Mouse (Mus musculus) kidney, postnatal 25 days (tissue): ENCODE measurements around the gene Agap2.
"Not testable (repeated sequence)": the region's sequence is repeated elsewhere in the genome, so short reads cannot be mapped to it uniquely, and the experiment has no call there.

ENCODE experiments used
- DNase-seq, 2 experiments: peaks; one replicate each; pipeline ENCODE4 v3.0.0; 2021; ENCODE audit warnings: mixed read lengths in 2 of 2

The Agap2 gene

GRCm38 (mm10) chr10:127059968-127060916, 14.8 kb upstream of the Agap2 start, which contains the start of gene March9:
Gene March9, minus strand, starts transcription at chr10:127060184.
- peak; percentile 85 to 95 for DNase-seq

DNA sequence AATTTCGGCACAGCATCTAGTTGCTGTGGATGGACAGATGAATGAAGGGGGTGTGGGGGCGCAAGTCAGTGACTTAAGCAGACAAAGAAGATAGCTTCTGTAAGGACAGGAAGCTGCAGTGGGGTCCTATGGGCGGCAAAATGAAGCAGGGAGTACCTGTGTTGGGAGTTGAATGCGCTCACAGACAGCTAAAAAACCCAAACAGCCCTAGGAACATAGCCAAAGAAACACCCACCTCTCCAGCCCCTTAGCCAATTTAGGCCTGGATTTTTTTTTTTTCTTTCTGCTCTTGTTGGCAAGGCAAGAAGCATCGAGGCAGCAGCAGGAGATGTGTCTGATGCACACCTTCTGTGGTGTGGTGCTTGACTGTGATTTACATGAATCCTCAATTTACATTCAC, 14.0 kb upstream of the Agap2 start:
- peak in 1 of 2 experiments; percentile 30 for DNase-seq

DNA sequence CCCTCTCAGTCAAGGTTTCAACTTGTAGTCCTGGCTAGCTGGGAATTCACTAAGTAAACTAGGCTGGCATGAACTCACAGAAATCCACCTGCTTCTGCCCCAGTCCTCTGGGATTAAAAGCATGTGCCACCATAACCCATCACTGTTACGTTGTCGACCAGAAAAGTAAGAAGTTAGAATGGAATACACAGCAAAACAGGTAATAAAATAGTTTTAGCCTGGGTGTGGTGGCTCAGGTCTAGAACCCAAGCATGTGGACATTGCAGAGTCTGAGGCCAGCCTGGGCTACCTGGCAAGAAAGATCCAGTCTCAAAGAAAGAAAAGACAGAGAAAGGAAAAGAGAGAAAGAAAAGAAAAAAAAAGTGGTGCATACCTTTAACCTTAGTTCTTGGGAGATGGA, 13.6 kb upstream of the Agap2 start:
- no peak for DNase-seq

DNA sequence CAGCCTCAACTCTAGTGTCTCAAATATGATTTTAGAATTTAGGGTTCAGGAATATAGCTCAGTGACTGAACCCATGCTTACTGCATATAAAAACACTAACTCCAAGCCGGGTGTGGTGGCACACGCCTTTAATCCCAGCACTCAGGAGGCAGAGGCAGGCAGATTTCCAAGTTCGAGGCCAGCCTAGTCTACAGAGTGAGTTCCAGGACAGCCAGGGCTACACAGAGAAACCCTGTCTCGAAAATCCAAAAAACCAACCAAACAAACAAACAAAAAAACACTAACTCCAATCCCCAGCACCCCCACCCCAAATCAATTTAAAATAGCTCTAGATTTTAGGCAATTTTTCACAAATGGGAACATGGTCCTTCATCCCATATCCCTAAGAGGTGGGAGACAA, 13.0 kb upstream of the Agap2 start:
- not testable (repeated sequence) for DNase-seq

DNA sequence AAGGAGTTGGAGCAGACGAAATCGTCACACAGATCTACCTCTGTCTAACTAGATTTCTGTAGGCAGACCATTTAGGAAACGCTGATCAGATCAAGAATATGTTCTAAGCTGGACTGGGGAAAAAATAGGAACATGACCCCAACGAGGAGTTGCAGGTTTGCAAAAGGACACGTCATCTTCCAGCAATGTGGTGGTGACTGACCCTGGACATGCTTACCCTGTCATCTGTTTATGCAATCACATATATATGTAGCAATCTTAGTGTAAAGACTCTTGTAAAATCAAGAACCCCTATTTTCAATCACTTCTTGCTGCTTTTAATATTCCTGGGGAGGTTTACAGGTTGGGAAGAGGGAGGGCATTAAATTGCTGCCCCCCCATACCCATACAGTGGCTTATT, 12.6 kb upstream of the Agap2 start:
- no peak for DNase-seq

DNA sequence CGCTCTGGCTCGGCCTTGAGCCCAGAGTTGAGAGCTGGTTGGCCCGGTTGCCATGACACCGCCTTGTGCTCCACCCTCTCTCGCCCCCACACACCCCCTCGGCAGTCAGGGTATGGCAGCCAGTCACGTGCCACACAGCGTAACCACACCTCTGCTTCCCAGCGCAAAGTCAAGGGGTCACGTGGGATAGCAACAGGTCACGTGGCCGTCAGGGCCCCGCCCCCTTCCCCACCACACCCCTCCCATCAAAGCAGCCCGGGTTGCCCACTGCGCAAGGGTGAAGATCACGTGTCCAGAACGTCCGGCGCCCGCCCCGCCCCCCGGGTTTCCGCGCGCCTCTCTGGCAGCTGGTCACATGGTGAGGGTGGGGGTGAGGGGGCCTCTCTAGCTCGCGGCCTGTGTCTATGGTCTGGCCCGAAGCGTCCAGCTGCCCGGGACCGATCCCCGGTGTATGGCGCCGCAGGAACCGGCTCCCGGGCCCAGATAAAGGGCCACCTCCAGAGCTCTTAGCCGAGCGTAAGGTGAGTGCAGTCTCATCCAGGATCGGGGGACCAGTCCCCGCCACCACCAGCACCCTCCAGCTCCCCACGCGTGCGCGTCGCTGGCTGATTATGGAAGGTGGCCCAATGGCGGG, 11.7 kb upstream of the Agap2 start, which contains the start of gene Cdk4:
Gene Cdk4 (plus strand): TSS at position 296 of the 634 bp plus-strand sequence.
- peak; percentile 98 to 99 for DNase-seq

GRCm38 (mm10) chr10:127063913-127064870, 10.9 kb upstream of the Agap2 start:
- DNase-seq: peak in 1 of 2 experiments; percentile 50

DNA sequence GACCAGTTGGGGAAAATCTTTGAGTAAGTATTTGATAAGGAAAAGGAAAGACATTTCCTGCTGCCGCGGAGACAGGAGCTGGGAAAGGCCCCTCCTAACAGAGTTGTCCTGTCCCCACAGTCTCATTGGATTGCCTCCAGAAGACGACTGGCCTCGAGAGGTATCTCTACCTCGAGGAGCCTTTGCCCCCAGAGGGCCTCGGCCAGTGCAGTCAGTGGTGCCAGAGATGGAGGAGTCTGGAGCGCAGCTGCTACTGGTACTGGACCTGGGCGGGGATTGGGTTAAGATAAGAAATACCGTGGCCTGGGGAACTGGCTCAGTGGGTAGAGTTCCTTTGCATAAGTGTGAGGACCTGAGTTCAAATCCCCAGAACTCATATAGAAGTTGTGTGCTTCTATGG, 9.1 kb upstream of the Agap2 start:
- peak in 1 of 2 experiments; percentile 73 for DNase-seq

- no peak for DNase-seq
These were observed 8.5 kb upstream of the Agap2 start for GRCm38 (mm10) chr10:127066519-127067018.

DNA sequence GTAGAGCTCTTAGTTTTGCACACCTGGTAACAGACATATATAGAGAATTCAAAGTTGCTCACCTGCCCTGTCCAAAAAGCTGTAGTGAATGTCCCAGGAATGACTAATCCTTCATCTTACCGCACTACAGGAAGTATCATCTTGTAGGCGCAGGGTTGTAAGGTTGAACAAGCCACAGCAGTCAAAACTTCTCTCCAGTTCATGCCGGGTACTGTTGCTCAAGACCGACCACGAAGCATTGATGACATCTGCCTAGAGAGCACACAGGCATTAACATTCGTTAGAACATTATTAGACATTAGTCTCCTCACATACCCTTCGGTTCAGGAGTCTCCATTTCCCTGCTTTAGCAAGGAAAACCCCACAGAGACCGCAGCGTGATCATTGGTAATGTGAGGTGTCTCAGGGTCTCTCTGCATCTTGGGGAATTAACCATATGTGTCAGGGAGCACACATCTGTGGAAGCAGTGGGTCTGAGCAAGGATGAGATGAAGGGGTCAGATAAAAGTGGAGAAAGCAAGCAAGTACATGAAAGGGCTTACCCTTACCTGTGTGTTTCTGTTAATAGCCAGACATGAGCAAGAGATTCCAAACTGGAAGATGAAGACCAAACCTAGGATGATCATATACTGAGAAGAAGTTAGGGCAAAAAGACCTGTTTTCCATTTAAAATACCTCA, 6.6 kb upstream of the Agap2 start:
- DNase-seq: no peak

GRCm38 (mm10) chr10:127069281-127070189, 5.5 kb upstream of the Agap2 start:
- DNase-seq: no peak

- DNase-seq: peak; percentile 96 to 97
These were observed 4.6 kb upstream of the Agap2 start, which contains the start of gene Tspan31 for GRCm38 (mm10) chr10:127070190-127071121. Gene Tspan31, minus strand, starts transcription at chr10:127070264.

DNA sequence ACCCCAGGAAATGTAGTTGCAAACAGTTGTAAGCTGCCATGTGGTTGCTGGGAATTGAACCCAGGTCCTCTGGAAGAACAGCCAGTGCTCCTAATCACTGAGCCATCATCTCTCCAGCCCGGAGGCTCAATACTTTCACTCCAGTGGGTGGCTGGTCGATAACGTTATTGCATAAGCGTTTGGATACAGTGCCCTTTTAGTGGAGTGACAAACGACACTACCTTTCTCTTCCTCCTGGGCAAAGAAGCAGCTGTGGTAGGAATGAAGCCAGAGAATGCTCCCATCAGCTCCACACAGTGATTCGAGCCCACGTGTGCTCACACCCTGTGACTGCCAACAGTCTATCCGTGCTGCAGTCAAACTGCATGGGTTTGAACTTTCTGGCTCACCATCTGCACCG, 3.9 kb upstream of the Agap2 start:
- no peak for DNase-seq

DNA sequence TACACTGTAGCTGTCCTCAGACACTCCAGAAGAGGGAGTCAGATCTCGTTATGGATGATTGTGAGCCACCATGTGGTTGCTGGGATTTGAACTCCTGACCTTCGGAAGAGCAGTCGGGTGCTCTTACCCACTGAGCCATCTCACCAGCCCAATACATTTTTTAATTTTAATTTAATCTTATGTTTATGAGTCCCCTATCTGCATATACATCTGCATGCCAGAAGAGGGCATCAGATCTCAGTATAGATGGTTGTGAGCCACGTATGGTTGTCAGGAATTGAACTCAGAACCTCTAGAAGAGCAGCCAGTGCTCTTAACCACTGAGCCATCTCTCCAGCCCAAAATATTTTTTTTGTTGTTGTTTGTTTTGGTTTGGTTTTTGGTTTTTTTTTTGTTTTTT, 2.8 kb upstream of the Agap2 start:
- DNase-seq: not testable (repeated sequence)

DNA sequence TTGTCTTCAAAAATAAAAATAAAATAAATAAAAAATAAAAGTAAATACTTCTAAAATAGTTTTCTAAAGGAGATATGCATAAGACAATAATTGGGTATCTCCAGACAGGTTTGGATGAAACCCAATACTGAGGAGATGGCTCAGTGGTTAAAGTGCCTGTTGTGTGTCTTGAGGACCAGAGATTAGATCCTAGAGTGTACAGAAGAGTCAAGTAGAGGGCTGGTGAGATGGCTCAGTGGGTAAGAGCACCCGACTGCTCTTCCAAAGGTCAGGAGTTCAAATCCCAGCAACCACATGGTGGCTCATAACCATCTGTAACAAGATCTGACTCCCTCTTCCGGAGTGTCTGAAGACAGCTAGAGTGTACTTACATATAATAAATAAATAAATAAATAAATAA, 2.1 kb upstream of the Agap2 start:
- DNase-seq: not testable (repeated sequence)

GRCm38 (mm10) chr10:127073981-127074380, 1.1 kb upstream of the Agap2 start:
- no peak for DNase-seq

GRCm38 (mm10) chr10:127075651-127076050, 567 bp downstream of the Agap2 start:
- DNase-seq: no peak

DNA sequence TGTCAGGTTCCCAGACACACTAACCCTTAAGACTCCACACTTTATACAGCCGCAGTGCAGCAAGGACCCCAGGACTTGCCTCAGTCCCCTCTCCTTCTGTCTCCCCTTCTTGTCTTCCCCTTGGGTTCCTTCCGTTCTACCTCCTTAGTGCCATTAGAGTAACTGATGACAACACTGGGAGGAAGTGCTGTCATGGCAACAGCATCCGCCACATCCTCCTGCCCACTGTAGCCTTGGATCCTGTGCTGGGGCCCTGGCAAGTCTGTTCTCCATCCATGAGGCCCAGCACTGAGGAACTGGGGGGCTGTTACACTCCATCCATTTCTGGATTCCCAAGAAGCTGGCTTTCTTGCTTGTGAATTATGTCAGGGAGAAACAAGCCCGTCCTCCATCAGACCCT, 998 bp downstream of the Agap2 start:
- no peak for DNase-seq

- no peak for DNase-seq
These were observed 2.4 kb downstream of the Agap2 start for GRCm38 (mm10) chr10:127077515-127077914.
